Mouse (Mus musculus) cortical plate, adult 2 months (tissue): ENCODE results near the gene Kncn.

Source experiments
- CTCF ChIP-seq: fragments of 200-500 bp; IDR thresholded peaks from 2 replicates; pipeline ENCODE4 v1.5.1; 2011; ENCODE audit warnings: mild to moderate bottlenecking, control low read depth, low read length; ENCODE audit not compliant: insufficient read depth; ENCODE audit errors: extremely low read depth
- POLR2A ChIP-seq: fragments of 200-500 bp; IDR thresholded peaks from 2 replicates; pipeline ENCODE4 v1.6.1; 2011; ENCODE audit warnings: mild to moderate bottlenecking, low read length, control low read depth; ENCODE audit not compliant: insufficient read depth; ENCODE audit errors: extremely low read depth

- no peak for TF ChIP-seq POLR2A
- no peak for TF ChIP-seq CTCF
These were observed 36.1 kb upstream of the Kncn start for GRCm38 (mm10) chr4:115848083-115848482.
